Mouse (Mus musculus) heart, postnatal 10 days (tissue): Measurements from ENCODE around the gene Myo1d. TPM values are rescaled to one million over a fixed set of nuclear protein-coding genes. Genes with fewer than 3 reads are reported as not detected.

Experiments
- DNase-seq, 2 experiments: peaks; one replicate each; pipeline ENCODE4 v3.0.0; 2021
- intact Hi-C: fragments of 180-260 bp; cut with DNase I; formaldehyde crosslinking; loops from one replicate; pipeline ENCODE4 v1.15.1; 2025
- total RNA-seq, 2 experiments: library from RNA; stranded (reverse); gene quantifications; 2 replicates each; pipeline ENCODE4 v1.2.3; 2021

Gene Myo1d
- total RNA-seq, 2 experiments from 2014 or later: 17.6 to 19.0 TPM

DNA sequence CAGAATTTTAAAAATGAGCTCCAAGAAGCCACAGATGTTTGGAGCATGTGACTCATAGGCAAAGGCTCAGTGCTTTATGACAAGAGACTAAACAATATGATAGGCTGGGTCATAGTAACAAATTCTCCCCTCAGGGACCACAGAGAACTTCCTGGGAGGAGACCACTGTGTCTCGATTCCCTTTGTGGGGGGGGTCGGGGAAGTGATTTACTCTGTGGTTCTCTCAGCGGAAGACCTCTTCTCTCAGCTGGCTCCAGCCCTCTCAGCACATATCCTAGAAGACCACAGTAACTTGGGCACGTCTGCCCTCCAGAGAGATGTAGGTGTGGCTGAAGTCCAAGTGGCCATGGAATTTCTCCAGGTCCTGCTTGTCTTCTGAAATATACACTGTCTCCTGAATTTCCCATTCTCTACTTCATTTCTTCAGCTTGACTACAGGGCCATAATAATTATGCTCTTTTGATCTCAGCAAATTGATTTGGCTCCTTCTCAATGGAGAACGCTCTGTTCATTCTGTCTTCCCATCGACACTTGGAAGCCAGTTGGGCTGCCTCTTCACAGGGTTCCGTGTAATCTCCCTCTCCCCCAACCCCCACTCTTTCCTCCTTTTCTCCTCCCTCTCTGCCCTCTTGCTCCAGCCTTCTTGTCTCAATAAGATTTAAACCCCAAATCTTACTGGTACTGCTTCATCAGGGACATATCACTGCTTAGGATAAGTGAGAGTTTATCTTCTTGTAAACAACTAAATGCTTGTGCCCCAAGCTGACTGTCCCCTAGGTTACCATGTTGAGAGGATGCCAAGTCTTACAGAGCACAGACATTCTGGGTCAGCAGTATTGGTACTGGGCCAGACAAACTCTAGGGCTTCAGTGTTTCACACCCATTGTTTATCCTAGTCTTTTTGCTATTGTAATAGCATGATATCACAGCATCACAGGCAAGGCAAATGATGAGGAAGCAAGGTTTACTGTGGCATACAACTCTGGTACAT lies 214.6 kb downstream of the Myo1d start:
- intact Hi-C loops: no loop called here
- DNase-seq: peak; percentile 27 to 37

GRCm38 (mm10) chr11:80562479-80562878 lies 217.3 kb downstream of the Myo1d start:
- intact Hi-C loops: no loop called here
- DNase-seq: peak; percentile 23 to 44

GRCm38 (mm10) chr11:80560770-80561169 lies 219.1 kb downstream of the Myo1d start:
- intact Hi-C loops: no loop called here
- no peak for DNase-seq

DNA sequence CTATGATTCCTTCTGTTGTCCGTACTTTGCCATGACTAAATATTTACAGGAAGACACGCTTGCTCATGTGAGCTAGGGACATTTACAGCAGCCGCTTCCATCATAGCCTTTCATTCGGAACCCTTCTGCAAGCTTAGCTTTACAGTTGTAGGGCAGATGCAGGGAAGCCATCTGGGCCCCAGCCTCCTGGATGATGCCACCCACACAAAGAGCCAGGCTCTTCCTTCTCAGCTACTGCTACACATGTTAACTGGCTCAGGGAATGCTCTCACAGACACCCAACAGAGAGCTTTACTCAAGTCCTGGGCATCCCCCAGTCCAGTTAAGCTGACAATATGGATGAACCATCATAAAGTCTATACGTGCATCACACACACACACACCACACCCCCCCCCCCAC lies 224.4 kb downstream of the Myo1d start:
- intact Hi-C loops: no loop called here
- no peak for DNase-seq

GRCm38 (mm10) chr11:80553046-80553445 lies 226.8 kb downstream of the Myo1d start:
- no peak for DNase-seq
- intact Hi-C loops: no loop called here

GRCm38 (mm10) chr11:80551634-80552033 lies 228.2 kb downstream of the Myo1d start:
- no peak for DNase-seq
- intact Hi-C loops: no loop called here

DNA sequence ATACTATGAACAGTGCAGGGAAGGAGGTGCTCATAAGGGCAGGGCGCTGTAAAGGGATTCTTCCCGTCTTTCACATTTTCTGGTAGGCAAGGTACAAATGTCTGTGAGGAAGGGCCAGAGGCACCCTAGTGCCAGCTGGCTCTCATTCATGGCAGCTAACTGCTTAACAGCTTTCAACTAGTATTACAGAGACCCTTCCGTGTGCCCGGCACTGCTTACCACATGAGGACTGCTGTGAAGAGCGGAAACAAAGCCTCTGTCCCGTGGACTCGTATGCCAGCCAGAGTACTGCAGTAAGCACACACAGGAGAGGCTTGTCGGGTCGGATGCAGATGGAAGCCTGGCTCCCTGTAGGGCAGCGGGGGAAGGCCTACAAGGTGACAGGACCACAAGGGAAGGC lies 229.6 kb downstream of the Myo1d start:
- DNase-seq: no peak
- intact Hi-C loops: no loop called here

- intact Hi-C loops: no loop called here
- no peak for DNase-seq
Observed at GRCm38 (mm10) chr11:80549854-80550253, 230.0 kb downstream of the Myo1d start.

DNA sequence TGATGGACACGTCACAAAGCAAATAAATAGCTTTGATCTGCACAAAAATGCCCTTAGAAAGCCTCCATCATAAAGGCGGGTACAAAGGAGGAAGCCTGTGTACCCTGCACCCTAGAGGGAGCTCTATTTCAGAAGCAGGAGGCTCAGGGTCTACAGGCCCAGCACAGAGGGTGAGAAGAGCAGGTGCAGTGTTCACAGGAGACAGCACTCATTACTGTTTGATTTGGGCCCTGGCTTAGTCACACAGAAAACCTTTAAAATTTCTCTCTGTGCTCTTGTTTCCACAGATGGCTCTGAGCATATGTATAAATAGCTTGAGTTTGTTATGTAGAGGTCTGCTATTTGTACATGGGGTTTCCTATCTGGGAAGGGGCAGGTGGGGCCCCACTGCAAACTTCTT lies 233.6 kb downstream of the Myo1d start:
- no peak for DNase-seq
- intact Hi-C loops: no loop called here

DNA sequence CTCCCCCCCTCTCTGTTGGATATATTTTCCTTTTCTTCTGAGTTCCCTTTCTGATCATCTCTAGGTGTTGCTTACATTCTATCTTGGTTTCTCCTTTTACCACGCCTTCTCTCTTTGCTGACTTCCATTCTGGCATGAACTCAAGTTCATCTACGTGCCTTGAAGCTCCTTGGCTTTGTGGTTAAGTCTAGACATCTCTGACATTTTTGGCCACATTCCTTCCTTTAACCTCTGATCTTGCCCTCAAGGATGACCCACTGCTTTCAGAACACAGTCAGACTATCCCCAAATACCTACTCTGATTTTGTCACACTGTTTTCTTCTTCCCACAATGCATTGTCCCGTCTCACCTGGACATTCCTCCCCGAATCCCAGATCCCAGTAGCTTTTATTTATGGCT lies 240.8 kb downstream of the Myo1d start:
- no peak for DNase-seq
- intact Hi-C loops: no loop called here

DNA sequence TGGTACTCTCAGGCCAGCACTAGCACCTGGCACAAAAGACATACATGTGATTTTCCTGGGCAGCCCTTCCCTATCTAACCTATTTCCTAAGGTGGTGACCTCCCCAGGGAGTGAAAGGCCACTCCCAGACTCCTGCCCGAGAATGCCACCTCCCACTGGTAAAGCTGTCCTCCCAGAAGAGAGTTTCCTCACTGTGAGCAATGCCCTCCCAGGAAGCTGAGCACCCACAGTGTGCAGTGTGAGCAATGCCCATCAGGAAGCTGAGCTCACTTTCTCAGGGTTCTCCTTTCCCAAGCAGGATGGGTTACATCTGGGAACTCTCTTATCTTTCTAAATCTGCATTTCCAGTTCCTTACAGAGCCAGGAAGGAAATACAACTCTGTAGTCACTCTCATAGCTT lies 246.9 kb downstream of the Myo1d start:
- intact Hi-C loops: no loop called here
- DNase-seq: no peak

DNA sequence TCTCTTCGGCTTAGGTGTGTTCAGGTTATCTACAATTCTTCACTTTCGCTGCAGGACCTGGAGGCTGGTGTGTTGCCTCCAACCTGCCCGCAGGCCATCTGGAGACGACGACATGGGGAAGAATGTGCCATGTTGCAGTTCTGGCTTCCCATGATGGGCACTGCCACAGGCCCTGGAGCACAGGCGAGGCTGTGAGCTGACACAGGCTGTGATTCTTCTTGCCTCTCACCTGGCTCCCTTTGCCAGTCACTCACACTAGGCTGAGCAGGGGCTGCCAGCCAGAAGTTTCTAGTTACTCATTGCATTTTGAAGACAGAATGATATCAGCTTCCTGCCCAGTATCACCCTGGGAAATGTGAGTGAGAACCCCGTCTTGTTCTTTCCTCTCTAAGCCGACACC lies 250.7 kb downstream of the Myo1d start:
- no peak for DNase-seq
- intact Hi-C loops: no loop called here

GRCm38 (mm10) chr11:80527697-80528096 lies 252.1 kb downstream of the Myo1d start:
- intact Hi-C loops: no loop called here

GRCm38 (mm10) chr11:80524213-80524612 lies 255.6 kb downstream of the Myo1d start:
- no peak for DNase-seq
- intact Hi-C loops: loop anchor here (5.0 kb wide), 1 partner anchor 47 kb away; the partner anchor contains the start of gene Cdk5r1

More at GRCm38 (mm10) chr11:80527697-80528096, 252.1 kb downstream of the Myo1d start:
- DNase-seq: no peak

GRCm38 (mm10) chr11:80523410-80523809 lies 256.4 kb downstream of the Myo1d start:
- peak in 1 of 2 experiments; percentile 31 for DNase-seq
- intact Hi-C loops: loop anchor here (5.0 kb wide), 1 partner anchor 46 kb away; the partner anchor contains the start of gene Cdk5r1

GRCm38 (mm10) chr11:80522852-80523251 lies 257.0 kb downstream of the Myo1d start:
- peak; percentile 52 for DNase-seq
- intact Hi-C loops: loop anchor here (5.0 kb wide), 1 partner anchor 46 kb away; the partner anchor contains the start of gene Cdk5r1

- DNase-seq: no peak
- intact Hi-C loops: loop anchor here (5.0 kb wide), 1 partner anchor 44 kb away; the partner anchor contains the start of gene Cdk5r1
Observed at GRCm38 (mm10) chr11:80521148-80521547, 258.7 kb downstream of the Myo1d start.

DNA sequence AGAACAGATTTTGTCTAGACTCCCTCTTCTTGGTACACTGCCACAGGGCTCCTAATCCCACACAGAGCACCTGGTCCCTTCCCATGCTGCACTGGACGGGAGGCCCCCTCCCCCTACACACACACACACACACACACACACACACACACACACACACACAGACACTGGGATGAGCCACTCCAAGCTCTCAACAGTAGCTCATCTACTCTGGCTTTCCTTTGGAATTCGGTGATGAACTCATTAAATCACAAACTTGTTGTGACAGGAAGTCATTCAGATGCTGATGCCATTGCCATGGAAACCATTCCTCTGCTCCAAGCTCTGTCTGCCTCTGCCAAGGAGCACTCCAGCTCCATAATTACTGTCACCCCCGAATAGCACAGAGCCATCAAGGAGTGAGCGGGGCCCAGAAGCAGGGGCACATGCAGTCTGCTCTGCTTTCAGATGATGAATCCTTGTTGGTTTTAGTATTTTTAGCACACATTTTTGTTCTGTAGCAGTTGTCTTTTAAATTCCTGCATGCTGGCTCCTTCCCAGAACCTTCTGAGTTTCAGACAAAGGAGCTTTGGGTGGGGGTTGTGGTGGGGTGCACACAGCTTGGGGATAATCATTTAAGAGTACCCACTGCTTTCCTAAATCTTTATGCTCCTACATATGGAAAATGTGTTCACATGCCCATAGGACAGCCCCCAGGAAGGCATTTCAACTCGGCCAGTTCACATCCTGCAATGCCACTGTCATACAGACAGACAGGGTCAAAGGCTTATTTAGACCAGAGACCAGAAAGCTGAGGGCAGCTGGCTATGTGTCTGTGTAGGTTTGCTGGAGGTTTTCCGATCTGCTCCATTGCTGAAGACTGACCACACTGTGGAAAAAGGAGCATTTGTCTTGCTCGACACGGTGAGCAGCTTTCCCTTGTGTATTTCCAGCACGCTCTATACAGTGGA lies 261.1 kb downstream of the Myo1d start:
- intact Hi-C loops: no loop called here

GRCm38 (mm10) chr11:80515895-80516294 lies 263.9 kb downstream of the Myo1d start:
- no peak for DNase-seq
- intact Hi-C loops: no loop called here

More for the DNA sequence above, 261.1 kb downstream of the Myo1d start:
- DNase-seq: peak in 1 of 2 experiments; percentile 30

DNA sequence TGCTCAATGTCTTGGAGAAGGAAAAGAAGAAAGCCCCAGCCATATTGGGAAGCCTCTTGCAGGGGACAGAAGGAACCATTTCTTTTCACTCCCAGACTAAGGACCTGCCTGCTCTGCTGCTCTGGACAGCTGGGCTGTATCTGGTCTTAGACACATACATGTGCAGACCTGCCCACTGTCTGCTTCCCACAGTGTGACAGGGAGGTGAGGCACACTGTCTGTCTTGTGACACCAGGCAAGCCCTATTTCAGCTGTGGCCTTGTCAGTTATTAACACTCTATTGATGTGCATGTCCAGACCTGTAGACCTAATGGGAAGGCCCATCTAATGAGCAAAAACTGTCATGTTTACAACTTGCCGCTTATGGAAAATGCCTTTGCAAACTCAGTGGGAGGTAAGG lies 264.5 kb downstream of the Myo1d start:
- intact Hi-C loops: no loop called here
- no peak for DNase-seq

GRCm38 (mm10) chr11:80513796-80514195 lies 266.0 kb downstream of the Myo1d start:
- no peak for DNase-seq
- intact Hi-C loops: no loop called here
